Mouse (Mus musculus) splenic B cell, adult 2 months (primary cell): ENCODE data around the gene Ctnnal1.

Experiments
- DNase-seq: peaks from one replicate; pipeline ENCODE4 v3.0.0-alpha.2; 2011; ENCODE audit warnings: low read depth, low spot score
- H3K27me3 ChIP-seq: 2 replicates; pipeline ENCODE4 v1.6.1; 2012; ENCODE audit warnings: mild to moderate bottlenecking, low read length, moderate library complexity, mixed read lengths; ENCODE audit not compliant: control insufficient read depth, poor library complexity, insufficient read depth, severe bottlenecking
- H3K36me3 ChIP-seq: 2 replicates; pipeline ENCODE4 v1.6.1; 2012; ENCODE audit warnings: mild to moderate bottlenecking, low read length, moderate library complexity, mixed read lengths; ENCODE audit not compliant: control insufficient read depth, poor library complexity, insufficient read depth, severe bottlenecking

Ctnnal1 gene

GRCm38 (mm10) chr4:56865003-56865511, at the start of gene Ctnnal1:
TSS of gene Ctnnal1 (minus strand) at chr4:56865188.
- peak; percentile 88 for DNase-seq
- H3K36me3 ChIP-seq = no peaks in the 10 kb centered on the region
- H3K27me3 ChIP-seq = no peaks in the 10 kb centered on the region

DNA sequence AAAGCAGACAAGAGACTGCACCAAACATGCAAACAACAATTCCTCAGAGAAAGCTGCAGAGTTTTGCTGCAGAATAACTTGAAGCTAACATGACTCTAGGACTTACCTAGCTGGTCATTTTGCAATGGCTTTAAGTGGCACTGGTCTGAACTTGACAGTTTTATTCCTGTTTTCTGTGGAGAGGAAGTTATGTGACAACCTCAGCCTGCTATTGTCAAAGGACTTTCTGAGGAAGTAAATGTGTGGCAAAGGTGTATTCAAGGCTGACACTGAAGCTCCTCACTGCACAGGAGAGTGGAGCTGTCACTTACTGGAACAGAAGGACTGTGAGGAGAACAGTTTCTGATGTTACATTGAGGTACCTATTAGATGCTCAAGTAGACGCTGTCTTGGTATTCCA, 49.8 kb upstream of the Ctnnal1 start:
- Histone ChIP-seq H3K36me3 (peaks cover 2% of the 10 kb centered on the region), H3K27me3 (no peaks in the 10 kb centered on the region)
- DNase-seq = peak; percentile 40

DNA sequence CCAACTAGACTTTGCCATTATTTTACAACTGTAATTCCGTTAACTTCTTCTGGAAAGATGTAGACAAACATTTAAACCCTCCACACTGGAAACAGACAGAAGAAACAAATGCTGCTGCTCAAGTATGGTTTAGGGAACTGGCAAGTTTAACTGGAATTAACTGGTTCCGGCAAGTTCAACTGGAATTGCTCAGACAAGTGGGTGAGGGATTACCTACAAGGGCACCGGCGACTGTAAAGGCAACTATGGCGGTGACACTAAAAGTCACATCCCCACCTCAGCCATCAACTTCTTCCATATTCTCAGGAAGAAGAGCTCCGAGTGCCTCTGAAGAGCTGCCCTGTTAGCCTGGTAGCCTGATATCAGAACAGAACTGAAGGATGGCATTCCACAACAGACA, 49.4 kb upstream of the Ctnnal1 start:
- DNase-seq = no peak
- Histone ChIP-seq H3K36me3 (peaks cover 2% of the 10 kb centered on the region), H3K27me3 (no peaks in the 10 kb centered on the region)

- H3K27me3 ChIP-seq = no peaks in the 10 kb centered on the region
- H3K36me3 ChIP-seq = peaks cover 2% of the 10 kb centered on the region
- DNase-seq = peak; percentile 19
Observed at GRCm38 (mm10) chr4:56912382-56913001, 47.5 kb upstream of the Ctnnal1 start.

- DNase-seq = no peak
- no peaks in the 10 kb centered on the region for H3K27me3 ChIP-seq
- H3K36me3 ChIP-seq = peaks cover 2% of the 10 kb centered on the region
Observed at GRCm38 (mm10) chr4:56909568-56909967, 44.6 kb upstream of the Ctnnal1 start.

DNA sequence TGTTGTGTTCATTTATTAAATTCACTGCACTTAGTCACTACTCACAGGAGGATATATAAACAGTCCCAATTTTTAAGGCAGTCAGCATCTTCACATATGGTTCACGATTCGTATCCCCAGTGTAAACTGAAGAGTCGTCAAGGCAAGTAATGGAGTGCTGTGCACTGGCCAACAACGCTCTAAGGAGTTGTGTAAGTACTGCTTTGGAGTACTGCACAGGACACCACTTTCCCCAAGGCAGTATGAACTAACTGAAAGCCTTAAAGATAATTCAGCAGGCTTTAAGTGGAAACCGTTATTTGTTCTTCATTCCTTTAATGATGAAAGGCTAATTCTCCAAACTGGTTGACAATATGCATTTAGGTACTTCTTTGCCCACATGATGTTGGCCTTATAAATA, 42.7 kb upstream of the Ctnnal1 start:
- Histone ChIP-seq H3K36me3 (peaks cover 2% of the 10 kb centered on the region), H3K27me3 (no peaks in the 10 kb centered on the region)
- DNase-seq = no peak

- DNase-seq = no peak
- H3K27me3 ChIP-seq = no peaks in the 10 kb centered on the region
- H3K36me3 ChIP-seq = peaks cover 2% of the 10 kb centered on the region
Observed at GRCm38 (mm10) chr4:56906926-56907325, 41.9 kb upstream of the Ctnnal1 start.

DNA sequence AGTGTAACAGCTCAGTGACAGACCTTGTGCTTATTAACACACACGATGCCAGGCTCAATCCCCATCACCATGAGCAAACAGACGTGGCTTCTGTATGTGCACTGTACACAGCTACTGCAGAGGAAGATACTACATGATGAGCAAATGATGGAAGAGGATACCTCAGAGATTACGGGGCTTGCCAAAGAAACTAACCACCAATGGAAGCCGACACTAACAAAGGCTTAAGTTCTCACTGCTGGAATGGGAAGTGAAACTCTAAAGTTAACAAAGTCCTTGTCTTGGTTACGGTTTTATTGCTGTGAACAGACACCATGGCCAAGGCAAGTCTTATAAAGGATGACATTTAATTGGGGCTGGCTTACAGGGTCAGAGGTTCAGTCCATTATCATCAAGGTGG, 40.5 kb upstream of the Ctnnal1 start:
- peak; percentile 74 for DNase-seq
- Histone ChIP-seq H3K36me3 (no peaks in the 10 kb centered on the region; the same call in none of the 2 replicates), H3K27me3 (no peaks in the 10 kb centered on the region)

DNA sequence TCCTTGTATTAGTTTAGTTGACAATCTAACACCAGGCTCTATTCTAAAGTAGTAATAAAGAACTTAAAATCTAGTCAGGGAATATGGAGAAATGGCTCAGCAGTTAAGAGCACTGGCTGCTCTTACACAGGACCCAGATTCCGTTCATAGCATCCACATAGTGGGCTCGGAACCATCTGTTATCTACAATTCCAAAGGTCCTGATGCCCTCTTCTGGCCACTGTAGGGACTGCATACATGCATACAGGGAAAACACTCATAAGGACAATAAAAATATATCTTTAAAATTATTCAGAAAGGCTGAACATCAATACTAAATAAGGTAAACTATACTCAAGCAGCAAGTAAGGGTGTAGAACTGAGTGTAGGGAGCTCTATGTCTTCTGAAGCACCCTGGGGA, 36.7 kb upstream of the Ctnnal1 start:
- Histone ChIP-seq H3K27me3 (no peaks in the 10 kb centered on the region), H3K36me3 (peaks cover 2% of the 10 kb centered on the region; the same call in 1 of the 2 replicates)
- DNase-seq = peak; percentile 31

DNA sequence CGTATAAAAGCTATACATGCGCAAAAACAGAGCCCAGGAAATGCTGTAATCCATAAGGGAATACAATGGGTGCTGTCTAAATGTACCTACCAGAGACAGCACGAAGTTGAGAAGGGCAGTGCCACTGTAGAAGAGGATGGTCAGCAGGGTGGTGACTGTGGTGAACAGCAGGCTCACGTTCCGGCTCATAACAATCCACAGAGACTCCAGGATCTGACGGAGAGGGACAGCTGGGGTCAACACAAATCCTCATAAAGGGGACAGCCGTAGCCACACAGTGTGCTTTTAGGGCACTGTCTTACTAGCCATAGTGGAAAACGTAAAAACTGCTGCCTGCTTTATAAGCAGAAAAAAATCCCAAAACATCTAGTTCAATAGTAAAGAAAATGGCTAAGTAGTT, 34.2 kb upstream of the Ctnnal1 start:
- peaks cover 5% of the 10 kb centered on the region; the same call in 1 of the 2 replicates for H3K36me3 ChIP-seq
- no peak for DNase-seq

GRCm38 (mm10) chr4:56897511-56897910, 32.5 kb upstream of the Ctnnal1 start:
- no peak for DNase-seq
- Histone ChIP-seq H3K36me3 (peaks cover 5% of the 10 kb centered on the region; the same call in 1 of the 2 replicates), H3K27me3 (no peaks in the 10 kb centered on the region)

More for the DNA sequence above, 34.2 kb upstream of the Ctnnal1 start:
- no peaks in the 10 kb centered on the region for H3K27me3 ChIP-seq

- no peak for DNase-seq
- no peaks in the 10 kb centered on the region for H3K27me3 ChIP-seq
- H3K36me3 ChIP-seq = peaks cover 7% of the 10 kb centered on the region; the same call in 1 of the 2 replicates
Observed at GRCm38 (mm10) chr4:56894196-56894595, 29.2 kb upstream of the Ctnnal1 start.

DNA sequence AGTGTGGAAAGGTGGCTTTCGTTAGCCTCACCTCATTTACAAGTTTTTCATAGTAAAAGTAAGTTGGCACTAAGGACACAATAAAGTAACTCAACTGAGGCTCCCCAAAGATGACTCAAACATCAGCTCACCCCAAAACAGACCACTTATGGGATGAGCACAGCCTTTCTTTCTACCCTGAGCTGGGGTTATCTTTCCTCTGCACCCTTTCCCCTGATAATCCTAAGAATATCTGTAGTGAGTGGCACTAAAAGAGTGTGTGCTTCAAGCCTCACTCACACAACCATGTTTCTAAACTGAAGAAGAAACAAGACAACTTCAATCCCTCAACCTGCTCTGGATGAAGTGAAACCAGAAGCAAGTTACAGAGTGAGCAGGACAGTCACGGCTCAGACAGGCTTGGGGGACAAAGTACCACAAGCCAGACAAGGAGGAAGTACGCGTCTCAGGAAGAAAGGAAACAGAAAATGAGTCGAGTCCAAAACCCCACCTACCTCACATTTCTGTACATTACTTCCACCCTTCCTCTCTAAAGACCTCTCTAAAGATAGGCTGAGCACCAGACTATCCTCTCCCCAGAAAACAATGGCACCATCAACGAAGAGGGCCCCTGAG, 27.6 kb upstream of the Ctnnal1 start:
- Histone ChIP-seq H3K27me3 (no peaks in the 10 kb centered on the region), H3K36me3 (peaks cover 5% of the 10 kb centered on the region; the same call in 1 of the 2 replicates)
- peak; percentile 68 for DNase-seq

DNA sequence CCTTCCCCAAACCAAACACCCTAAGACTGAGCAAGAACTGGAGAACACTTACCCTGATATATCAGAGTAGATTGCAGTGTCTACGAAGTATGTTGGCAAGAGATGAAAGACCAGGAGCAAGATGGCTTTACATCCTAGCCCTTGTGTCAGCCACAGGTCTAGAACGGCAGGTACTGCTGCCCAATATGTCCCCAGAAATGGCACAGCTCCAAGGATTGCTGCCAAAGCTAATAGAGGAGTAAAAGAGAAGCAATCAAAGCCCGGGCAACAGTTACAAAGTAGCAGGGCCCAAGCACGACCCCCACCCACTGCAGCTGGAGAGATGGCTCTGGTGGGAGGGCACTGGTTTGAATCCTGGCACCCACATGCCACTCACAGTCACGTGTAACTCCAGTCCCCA, 23.5 kb upstream of the Ctnnal1 start:
- Histone ChIP-seq H3K27me3 (no peaks in the 10 kb centered on the region), H3K36me3 (0 out of 2 replicates have a peak, but pooled peaks cover 4% of the 10 kb centered on the region)
- no peak for DNase-seq

DNA sequence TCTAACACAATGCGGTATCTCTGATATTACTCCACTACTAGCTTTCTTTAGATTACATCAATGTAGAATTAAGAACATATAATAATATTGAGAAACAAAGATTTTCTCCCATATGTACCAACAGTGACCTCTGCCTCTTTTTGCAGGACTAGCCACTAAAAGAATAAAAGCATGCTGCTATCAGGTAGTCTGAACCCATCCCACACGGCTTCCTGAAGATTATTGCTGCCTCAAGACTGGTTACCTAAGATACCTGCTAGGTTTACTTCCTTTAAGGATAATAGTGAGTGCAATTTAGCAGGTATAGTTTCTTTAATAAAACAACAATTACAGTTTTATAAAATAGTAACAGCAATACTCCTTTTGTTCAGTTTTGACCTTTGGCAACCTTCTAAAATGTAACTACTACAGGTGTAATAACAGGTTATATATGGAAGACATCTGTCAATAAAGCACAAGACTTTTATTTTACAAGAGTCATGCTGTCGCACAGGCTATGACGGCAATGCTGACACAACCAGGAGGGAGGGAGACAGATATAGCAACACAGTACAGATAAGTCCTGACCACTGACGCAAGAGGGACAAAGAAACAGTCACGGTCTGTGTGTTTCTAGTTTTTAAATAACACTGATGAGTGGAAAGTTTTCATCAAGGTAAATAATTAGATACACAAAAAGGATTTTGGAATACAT, 21.4 kb upstream of the Ctnnal1 start:
- DNase-seq = no peak
- Histone ChIP-seq H3K27me3 (no peaks in the 10 kb centered on the region), H3K36me3 (peaks cover 9% of the 10 kb centered on the region; the same call in 1 of the 2 replicates)
